Mouse (Mus musculus) embryonic facial prominence, embryonic 14.5 days (tissue): ENCODE measurements at regions not wholly inside any gene's neighbourhood (a gene's known extent, or its start where the extent isn't known, plus 50 kb on each side); places are given as distances from the start of the nearest gene placed in this dataset.

Experiments used
- ATAC-seq: fragments of 200-750 bp; cut with Nextera tagmentation; 2 replicates; pipeline ENCODE4 v1.8.0; 2017; ENCODE audit warnings: low read depth, moderate number of reproducible peaks, moderate TSS enrichment
- DNase-seq: peaks from one replicate; pipeline ENCODE4 v3.0.0-alpha.2; 2015; ENCODE audit warnings: low spot score
- H3K27ac ChIP-seq: fragments of 300-500 bp; sonication (generic); replicated peaks from 2 replicates; pipeline ENCODE4 v1.5.1; 2014; ENCODE audit warnings: low read depth, mild to moderate bottlenecking, low read length, moderate library complexity
- H3K27me3 ChIP-seq: fragments of 300-500 bp; sonication (generic); replicated peaks from 2 replicates; pipeline ENCODE4 v1.6.1; 2014; ENCODE audit warnings: low read length; ENCODE audit not compliant: control insufficient read depth, insufficient read depth
- H3K36me3 ChIP-seq: fragments of 300-500 bp; sonication (generic); 2 replicates; pipeline ENCODE4 v1.6.1; 2014; ENCODE audit warnings: low read length, mixed read lengths; ENCODE audit not compliant: control insufficient read depth, insufficient read depth
- H3K4me1 ChIP-seq: fragments of 300-500 bp; sonication (generic); 2 replicates; pipeline ENCODE4 v1.6.1; 2014; ENCODE audit warnings: antibody characterized with exemption, low read length; ENCODE audit not compliant: control insufficient read depth, insufficient read depth
- H3K4me2 ChIP-seq: fragments of 300-500 bp; sonication (generic); 2 replicates; pipeline ENCODE4 v1.6.1; 2014; ENCODE audit warnings: low read depth, mild to moderate bottlenecking, low read length, moderate library complexity, mixed read lengths
- H3K4me3 ChIP-seq: fragments of 300-500 bp; sonication (generic); 2 replicates; pipeline ENCODE4 v1.5.1; 2014; ENCODE audit warnings: low read depth, mild to moderate bottlenecking, low read length
- H3K9ac ChIP-seq: fragments of 300-500 bp; sonication (generic); 2 replicates; pipeline ENCODE4 v1.6.1; 2014; ENCODE audit warnings: low read depth, mild to moderate bottlenecking, low read length, moderate library complexity, mixed read lengths
- H3K9me3 ChIP-seq: fragments of 300-500 bp; sonication (generic); 2 replicates; pipeline ENCODE4 v1.6.1; 2016; ENCODE audit warnings: low read length; ENCODE audit not compliant: control insufficient read depth
- WGBS: fragments of 180-500 bp; shearing (Covaris S2); extraction: QIAGEN DNeasy Blood & Tissue Kit; methylation state at CpG from one replicate; pipeline ENCODE4 v1.1.7; 2014; 5-methylcytosine and 5-hydroxymethylcytosine counted together

- DNase-seq = no peak
- Histone ChIP-seq H3K4me2 (no peak overlapping the region), H3K27me3 (no peaks in the 10 kb centered on the region), H3K9ac (no peak overlapping the region), H3K4me3 (no peak overlapping the region), H3K9me3 (no peaks in the 10 kb centered on the region), H3K4me1 (no peaks in the 10 kb centered on the region), H3K27ac (no peak overlapping the region), H3K36me3 (no peaks in the 10 kb centered on the region)
- ATAC-seq = no peak
- 72% methylated on average over 5 of the region's 5 CpGs for WGBS
Measured at GRCm38 (mm10) chr15:21836110-21836509, 712.7 kb upstream of the Cdh18 start.

- H3K36me3 ChIP-seq = no peaks in the 10 kb centered on the region
- DNase-seq = no peak
- 81% methylated on average over 7 of the region's 7 CpGs for WGBS
- no peak for ATAC-seq
- no peak overlapping the region for H3K27ac ChIP-seq
- no peaks in the 10 kb centered on the region for H3K4me1 ChIP-seq
- H3K9ac ChIP-seq = no peak overlapping the region
- no peak overlapping the region for H3K4me2 ChIP-seq
- no peaks in the 10 kb centered on the region for H3K27me3 ChIP-seq
- H3K9me3 ChIP-seq = peaks cover 7% of the 10 kb centered on the region; the same call in 1 of the 2 replicates
- no peak overlapping the region for H3K4me3 ChIP-seq
Measured at GRCm38 (mm10) chr15:21858540-21858939, 690.3 kb upstream of the Cdh18 start.

DNA sequence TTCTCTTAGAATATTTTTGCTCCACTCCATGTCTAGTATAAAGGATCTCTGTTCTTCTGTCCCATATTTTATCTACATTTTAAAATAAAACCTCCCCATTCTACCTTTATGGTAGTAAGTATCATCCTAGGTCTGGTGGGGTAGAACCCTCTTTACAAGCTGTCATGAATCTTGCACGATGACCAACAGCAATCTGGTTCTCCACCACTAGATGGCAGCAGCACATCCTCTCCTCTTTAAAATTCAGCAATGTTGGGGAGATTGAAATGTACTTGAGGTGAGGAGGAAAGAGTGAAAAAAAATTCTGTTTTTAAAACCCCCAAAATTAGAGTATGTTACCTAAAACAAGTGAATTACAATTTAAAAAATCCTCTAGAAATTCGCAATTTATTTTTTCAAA is 663.6 kb upstream of the Cdh18 start:
- Histone ChIP-seq H3K27me3 (no peaks in the 10 kb centered on the region), H3K4me3 (no peak overlapping the region), H3K27ac (no peak overlapping the region), H3K4me1 (no peaks in the 10 kb centered on the region), H3K9ac (no peak overlapping the region), H3K36me3 (no peaks in the 10 kb centered on the region), H3K9me3 (no peaks in the 10 kb centered on the region), H3K4me2 (no peak overlapping the region)
- WGBS = 27% methylated on average over 2 of the region's 2 CpGs
- ATAC-seq = peak; percentile 44; the same call in 1 of the 2 replicates
- DNase-seq = peak; percentile 7
